Mouse (Mus musculus) bone marrow, adult 2 months (tissue): ENCODE data around the gene Azin2. TPM values are rescaled to one million over a fixed set of nuclear protein-coding genes. Genes with fewer than 3 reads are reported as not detected.

ENCODE experiments used
- H3K27ac ChIP-seq: fragments of 200-500 bp; 2 replicates; pipeline ENCODE4 v1.5.1; 2012; ENCODE audit warnings: low read depth, mild to moderate bottlenecking, control low read depth, inconsistent platforms, low read length; ENCODE audit not compliant: control insufficient read depth, poor library complexity, insufficient read depth
- H3K4me1 ChIP-seq: fragments of 200-500 bp; 2 replicates; pipeline ENCODE4 v1.6.1; 2011; ENCODE audit warnings: low read length; ENCODE audit not compliant: control insufficient read depth, insufficient read depth
- H3K4me3 ChIP-seq: fragments of 200-500 bp; replicated peaks from 2 replicates; pipeline ENCODE3; 2011; ENCODE audit warnings: mild to moderate bottlenecking, low read depth, low read length, control low read depth; ENCODE audit not compliant: control insufficient read depth
- CTCF ChIP-seq: fragments of 200-500 bp; IDR thresholded peaks from 2 replicates; pipeline ENCODE4 v1.5.1; 2011; ENCODE audit warnings: low read length, control low read depth; ENCODE audit not compliant: control insufficient read depth, insufficient read depth
- POLR2A ChIP-seq: fragments of 200-500 bp; IDR thresholded peaks from 2 replicates; pipeline ENCODE4 v1.6.1; 2011; ENCODE audit warnings: low read depth, mild to moderate bottlenecking, control low read depth, low read length, borderline replicate concordance; ENCODE audit not compliant: control insufficient read depth
- WGBS: fragments of 180-500 bp; shearing (Covaris S2); methylation state at CpG from one replicate; pipeline ENCODE4 v1.1.7; 2018; 5-methylcytosine and 5-hydroxymethylcytosine counted together
- polyA plus RNA-seq: library from polyadenylated mRNA; stranded (reverse); fragments of >200 nt; gene quantifications from 2 replicates; pipeline ENCODE4 v1.2.4, GENCODE M21; 2011; ENCODE audit warnings: low replicate concordance; ENCODE audit not compliant: missing spikeins, insufficient read depth, insufficient read length

The Azin2 gene
- polyA plus RNA-seq, 1 experiment = 2.4 TPM

GRCm38 (mm10) chr4:128913794-128914193 is 48.4 kb downstream of the Azin2 start:
- TF ChIP-seq POLR2A (no peak), CTCF (no peak)
- Histone ChIP-seq H3K4me3 (no peak overlapping the region), H3K4me1 (no peaks in the 10 kb centered on the region), H3K27ac (no peak overlapping the region)
- 23% methylated on average over 4 of the region's 4 CpGs for WGBS

DNA sequence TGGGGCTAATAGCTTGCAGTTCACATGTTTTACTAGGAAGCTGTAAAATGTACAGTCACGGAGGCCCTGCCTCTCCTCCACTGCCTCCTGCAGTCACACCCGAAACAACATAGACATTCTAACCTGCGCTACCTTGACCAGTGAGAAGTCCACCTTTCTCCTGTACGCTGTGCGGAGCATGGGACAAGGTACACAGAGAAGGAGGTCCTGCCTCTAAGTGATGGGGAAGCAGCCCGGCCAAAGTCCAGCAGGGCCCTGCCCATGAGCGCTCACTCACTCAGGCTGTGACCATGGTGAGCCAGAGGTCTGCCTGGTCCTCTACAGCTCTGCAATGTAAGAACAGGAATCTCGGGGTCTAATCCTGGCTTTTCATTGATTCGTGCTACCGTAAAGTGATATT is 50.2 kb downstream of the Azin2 start:
- Histone ChIP-seq H3K4me1 (no peaks in the 10 kb centered on the region), H3K27ac (no peak overlapping the region), H3K4me3 (no peak overlapping the region)
- 81% methylated on average over 10 of the region's 10 CpGs for WGBS
- TF ChIP-seq CTCF (no peak), POLR2A (no peak)

DNA sequence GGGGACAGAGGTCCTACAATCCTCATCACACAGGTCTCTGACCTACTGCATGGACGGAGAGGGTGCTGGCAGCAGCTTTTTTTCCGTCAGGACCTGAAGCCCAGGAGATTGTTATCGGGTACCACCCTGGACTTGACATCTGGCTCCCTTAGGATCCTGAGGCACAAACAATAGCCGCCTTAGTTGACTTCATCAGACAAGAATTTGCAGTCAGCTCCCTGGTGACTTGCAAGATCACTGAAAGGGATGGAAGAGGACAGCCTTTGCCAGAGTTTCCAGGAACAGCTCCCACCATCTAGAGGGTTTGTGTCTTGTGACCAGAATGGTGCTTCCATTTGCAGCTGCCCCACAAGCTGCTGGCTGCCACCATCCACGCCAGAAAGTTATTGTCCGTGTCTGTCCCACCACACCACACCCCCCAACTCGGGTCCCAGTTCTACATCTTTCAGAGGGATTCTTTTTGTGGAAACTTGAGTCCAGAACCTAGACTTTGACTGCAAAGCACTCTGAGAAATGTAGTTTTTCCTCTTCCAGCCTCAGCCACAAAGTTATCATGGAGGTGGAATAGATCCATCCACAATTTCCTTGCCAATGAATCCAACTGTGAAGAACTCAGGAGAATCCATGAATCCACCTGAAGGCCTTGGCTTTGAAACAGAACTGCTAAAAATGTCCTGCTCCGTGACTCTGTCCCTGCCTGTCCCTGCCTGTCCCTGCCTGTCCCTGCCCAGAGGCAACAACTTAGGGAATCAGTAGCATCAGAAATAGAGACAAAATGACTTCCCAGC is 51.8 kb downstream of the Azin2 start:
- WGBS = 77% methylated on average over 8 of the region's 8 CpGs
- Histone ChIP-seq H3K4me3 (no peak overlapping the region), H3K4me1 (no peaks in the 10 kb centered on the region), H3K27ac (no peak overlapping the region)
- TF ChIP-seq CTCF (no peak), POLR2A (no peak)

DNA sequence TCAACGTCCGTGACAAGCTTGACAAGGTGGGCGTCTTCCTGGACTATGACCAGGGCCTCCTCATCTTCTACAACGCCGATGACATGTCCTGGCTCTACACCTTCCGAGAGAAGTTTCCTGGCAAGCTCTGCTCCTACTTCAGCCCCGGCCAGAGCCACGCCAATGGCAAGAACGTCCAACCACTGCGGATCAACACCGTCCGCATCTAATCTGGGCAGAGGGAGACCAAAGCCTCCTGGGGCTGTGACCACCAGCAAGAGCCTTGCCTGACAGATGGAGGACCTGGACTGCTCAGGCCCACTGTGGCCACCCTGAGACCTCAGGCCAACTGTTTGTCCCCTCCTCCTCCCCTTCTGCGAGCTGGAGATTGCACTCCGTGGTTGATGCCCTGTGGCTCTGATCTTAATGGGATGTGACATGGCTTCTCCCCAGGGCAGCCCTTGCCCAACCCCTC is 52.8 kb downstream of the Azin2 start:
- no peak for TF ChIP-seq CTCF
- no peak for TF ChIP-seq POLR2A
- Histone ChIP-seq H3K27ac (no peak overlapping the region), H3K4me1 (no peaks in the 10 kb centered on the region), H3K4me3 (no peak overlapping the region)
- WGBS = 87% methylated on average over 14 of the region's 14 CpGs

- no peak overlapping the region for H3K27ac ChIP-seq
- no peak overlapping the region for H3K4me3 ChIP-seq
- no peaks in the 10 kb centered on the region; the same call in 1 of the 2 replicates for H3K4me1 ChIP-seq
- WGBS = 64% methylated on average over 24 of the region's 24 CpGs
- TF ChIP-seq CTCF (peak; percentile 66), POLR2A (no peak)
These were observed 53.5 kb downstream of the Azin2 start for GRCm38 (mm10) chr4:128908586-128909377.

DNA sequence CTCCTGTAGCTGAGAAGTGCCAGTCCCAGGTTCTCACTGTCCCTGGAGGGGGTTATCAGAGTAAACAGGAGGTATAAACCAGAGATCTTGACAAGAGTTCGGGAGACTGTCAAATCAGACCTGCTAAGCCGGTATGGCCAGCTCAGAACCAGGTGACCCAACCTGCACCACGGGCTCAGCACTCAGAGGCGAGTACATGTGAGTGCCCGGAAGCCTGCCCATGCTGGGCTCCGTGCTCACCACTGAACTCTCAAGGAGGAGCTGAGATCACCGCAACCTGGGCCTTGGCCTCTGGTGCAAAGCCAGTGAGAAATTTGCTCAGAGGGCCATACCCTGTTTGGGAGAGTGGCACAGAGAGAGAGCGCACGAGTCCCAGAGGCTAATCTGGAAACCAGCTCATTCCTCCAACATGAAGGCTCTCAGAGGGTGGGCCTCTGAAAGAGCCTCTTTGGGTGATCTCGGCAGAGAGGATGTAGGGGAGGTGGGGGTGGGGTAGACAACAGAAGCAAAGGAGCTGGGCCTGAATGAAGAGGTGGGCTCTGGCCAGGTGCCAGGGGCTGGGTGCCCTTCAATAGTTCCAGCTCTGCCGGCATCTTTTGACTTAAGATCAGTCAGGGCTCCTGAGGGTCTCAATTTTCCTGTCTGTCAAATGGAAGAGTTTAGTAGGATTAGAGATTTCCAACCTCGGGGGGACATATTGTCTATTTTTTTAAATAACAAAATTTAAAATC is 54.8 kb downstream of the Azin2 start:
- no peaks in the 10 kb centered on the region; the same call in 1 of the 2 replicates for H3K4me1 ChIP-seq
- H3K27ac ChIP-seq = no peak overlapping the region
- H3K4me3 ChIP-seq = no peak overlapping the region
- no peak for TF ChIP-seq CTCF
- 82% methylated on average over 12 of the region's 12 CpGs for whole genome bisulfite sequencing

DNA sequence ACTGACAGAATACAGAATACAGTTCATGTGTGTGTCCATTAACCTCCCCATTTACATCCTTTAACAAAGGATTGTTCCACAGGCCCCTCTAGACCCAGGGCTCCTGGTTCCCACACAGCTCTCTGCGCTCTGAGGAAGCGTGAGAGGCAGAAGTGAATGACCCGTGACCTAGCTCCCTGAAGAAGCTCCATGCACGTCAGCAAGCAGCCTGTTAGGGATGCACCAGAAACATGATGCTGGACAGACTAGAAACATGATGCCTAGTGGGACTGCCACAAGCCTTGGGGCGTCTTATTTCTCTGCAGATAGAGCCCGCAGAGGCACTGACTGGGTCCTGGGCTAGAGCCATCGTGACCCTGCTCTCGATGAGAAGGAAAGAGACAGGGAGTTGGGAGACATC is 55.5 kb downstream of the Azin2 start:
- TF ChIP-seq CTCF (no peak), POLR2A (no peak)
- WGBS = 78% methylated on average over 8 of the region's 8 CpGs
- H3K4me3 ChIP-seq = no peak overlapping the region
- no peak overlapping the region for H3K27ac ChIP-seq
- H3K4me1 ChIP-seq = no peaks in the 10 kb centered on the region; the same call in 1 of the 2 replicates

GRCm38 (mm10) chr4:128905251-128905650 is 57.0 kb downstream of the Azin2 start:
- 76% methylated on average over 8 of the region's 8 CpGs for WGBS
- Histone ChIP-seq H3K27ac (no peak overlapping the region), H3K4me3 (no peak overlapping the region)

More at GRCm38 (mm10) chr4:128905251-128905650, 57.0 kb downstream of the Azin2 start:
- H3K4me1 ChIP-seq = no peaks in the 10 kb centered on the region; the same call in 1 of the 2 replicates
- no peak for TF ChIP-seq CTCF
- no peak for TF ChIP-seq POLR2A
